Mouse (Mus musculus) E14TG2a.4 (cell line): Measurements from ENCODE around the gene Lrsam1.

Experiments used
- H3K27me3 ChIP-seq: 2 replicates; pipeline ENCODE4 v1.6.1; 2014; ENCODE audit warnings: low read length, control low read depth; ENCODE audit not compliant: insufficient read depth
- H3K36me3 ChIP-seq: 2 replicates; pipeline ENCODE4 v1.6.1; 2014; ENCODE audit warnings: low read length, control low read depth; ENCODE audit not compliant: insufficient read depth
- H3K4me1 ChIP-seq: replicated peaks from 2 replicates; pipeline ENCODE4 v1.6.1; 2014; ENCODE audit warnings: low read depth, low read length, control low read depth
- H3K4me3 ChIP-seq: replicated peaks from 2 replicates; pipeline ENCODE4 v1.5.1; 2014; ENCODE audit warnings: mild to moderate bottlenecking, low read length
- H3K9me3 ChIP-seq: 2 replicates; pipeline ENCODE4 v1.6.1; 2014; ENCODE audit warnings: low read length, control low read depth
- CTCF ChIP-seq: conservative IDR thresholded peaks from 2 replicates; pipeline ENCODE4 v1.5.1; 2014; ENCODE audit warnings: low read length
- NANOG ChIP-seq: IDR thresholded peaks from 2 replicates; pipeline ENCODE4 v1.6.1; 2014; ENCODE audit warnings: borderline replicate concordance, low read length, mixed read lengths
- POU5F1 ChIP-seq: IDR thresholded peaks from 2 replicates; pipeline ENCODE4 v1.6.1; 2014; ENCODE audit warnings: low read length, borderline replicate concordance

The Lrsam1 gene

GRCm38 (mm10) chr2:32939418-32939817 is 22.0 kb downstream of the Lrsam1 start:
- Histone ChIP-seq H3K27me3 (no peaks in the 10 kb centered on the region), H3K9me3 (no peaks in the 10 kb centered on the region), H3K36me3 (peaks cover 83% of the 10 kb centered on the region), H3K4me1 (peaks cover 64% of the 10 kb centered on the region), H3K4me3 (peak overlapping the region; percentile 37)
- TF ChIP-seq NANOG (no peak), CTCF (peak; percentile 60)

GRCm38 (mm10) chr2:32938741-32939140 is 22.7 kb downstream of the Lrsam1 start:
- peaks cover 83% of the 10 kb centered on the region for H3K36me3 ChIP-seq

GRCm38 (mm10) chr2:32931730-32932129 is 29.7 kb downstream of the Lrsam1 start:
- Histone ChIP-seq H3K4me3 (peak overlapping the region; percentile 45), H3K4me1 (peaks cover 96% of the 10 kb centered on the region), H3K36me3 (peaks cover 68% of the 10 kb centered on the region), H3K9me3 (no peaks in the 10 kb centered on the region), H3K27me3 (no peaks in the 10 kb centered on the region)
- TF ChIP-seq CTCF (no peak), NANOG (no peak)

More at GRCm38 (mm10) chr2:32938741-32939140, 22.7 kb downstream of the Lrsam1 start:
- Histone ChIP-seq H3K9me3 (no peaks in the 10 kb centered on the region), H3K4me3 (no peak overlapping the region), H3K4me1 (peaks cover 71% of the 10 kb centered on the region), H3K27me3 (no peaks in the 10 kb centered on the region)
- no peak for TF ChIP-seq POU5F1
- TF ChIP-seq CTCF: no peak
- TF ChIP-seq NANOG: no peak

- Histone ChIP-seq H3K27me3 (no peaks in the 10 kb centered on the region), H3K4me1 (peaks cover 86% of the 10 kb centered on the region), H3K36me3 (peaks cover 70% of the 10 kb centered on the region), H3K4me3 (peak overlapping the region; percentile 60), H3K9me3 (no peaks in the 10 kb centered on the region)
- TF ChIP-seq NANOG (no peak), POU5F1 (no peak), CTCF (no peak)
These were observed 32.2 kb downstream of the Lrsam1 start for GRCm38 (mm10) chr2:32928947-32929829.

- H3K9me3 ChIP-seq: no peaks in the 10 kb centered on the region
- TF ChIP-seq CTCF (peak; percentile 55), POU5F1 (no peak)
- H3K4me3 ChIP-seq: peak overlapping the region; percentile 60
- no peaks in the 10 kb centered on the region for H3K27me3 ChIP-seq
- peaks cover 70% of the 10 kb centered on the region for H3K36me3 ChIP-seq
- peaks cover 86% of the 10 kb centered on the region for H3K4me1 ChIP-seq
These were observed 33.0 kb downstream of the Lrsam1 start for GRCm38 (mm10) chr2:32928235-32928946.

- Histone ChIP-seq H3K4me1 (peaks cover 86% of the 10 kb centered on the region), H3K27me3 (no peaks in the 10 kb centered on the region), H3K4me3 (no peak overlapping the region), H3K9me3 (no peaks in the 10 kb centered on the region), H3K36me3 (peaks cover 70% of the 10 kb centered on the region)
- TF ChIP-seq CTCF: no peak
These were observed 33.7 kb downstream of the Lrsam1 start for GRCm38 (mm10) chr2:32927624-32928234.

GRCm38 (mm10) chr2:32926330-32927075 is 34.9 kb downstream of the Lrsam1 start:
- H3K9me3 ChIP-seq: no peaks in the 10 kb centered on the region
- H3K36me3 ChIP-seq: peaks cover 78% of the 10 kb centered on the region
- H3K4me3 ChIP-seq: no peak overlapping the region
- TF ChIP-seq POU5F1 (no peak), NANOG (no peak), CTCF (no peak)
- no peaks in the 10 kb centered on the region for H3K27me3 ChIP-seq
- H3K4me1 ChIP-seq: peaks cover 86% of the 10 kb centered on the region

GRCm38 (mm10) chr2:32924306-32924844 is 37.0 kb downstream of the Lrsam1 start:
- no peak for TF ChIP-seq CTCF
- no peak for TF ChIP-seq NANOG
- Histone ChIP-seq H3K36me3 (peaks cover 95% of the 10 kb centered on the region), H3K9me3 (no peaks in the 10 kb centered on the region), H3K4me1 (peaks cover 85% of the 10 kb centered on the region), H3K27me3 (no peaks in the 10 kb centered on the region), H3K4me3 (peak overlapping the region; percentile 53)
